Mouse (Mus musculus): ENCODE results near the gene Pfn3.

GRCm38 (mm10) chr13:55429226-55429888 is 14.3 kb upstream of the Pfn3 start:
- TF ChIP-seq GATA1 (IDR thresholded peaks at IDR 0.05; ENCODE audit: low read length) = no peak
- TF ChIP-seq TAL1 (IDR thresholded peaks at IDR 0.05; ENCODE audit: low read length) = no peak
